Mouse (Mus musculus) cerebellum, adult 2 months (tissue): Measurements from ENCODE around the gene Cep152.

ENCODE experiments used
- CTCF ChIP-seq: fragments of 200-500 bp; IDR thresholded peaks from 2 replicates; pipeline ENCODE4 v1.5.1; 2011; ENCODE audit warnings: low read depth, mild to moderate bottlenecking, control low read depth, low read length, moderate library complexity, borderline replicate concordance; ENCODE audit not compliant: insufficient read depth
- POLR2A ChIP-seq: fragments of 200-500 bp; IDR thresholded peaks from 2 replicates; pipeline ENCODE4 v1.6.1; 2011; ENCODE audit warnings: low read length, control low read depth, borderline replicate concordance; ENCODE audit not compliant: insufficient read depth

- TF ChIP-seq POLR2A: no peak
- TF ChIP-seq CTCF: no peak
Measured at GRCm38 (mm10) chr2:125665213-125665612, 40.3 kb upstream of the Cep152 start.
